Mouse (Mus musculus) ES-CJ7 (cell line): ENCODE measurements around the gene 4930519G04Rik.
"Not testable (repeated sequence)": the region's sequence is repeated elsewhere in the genome, so short reads cannot be mapped to it uniquely, and the experiment has no call there.

ENCODE experiments used
- DNase-seq: peaks from one replicate; pipeline ENCODE4 v3.0.0; 2011; ENCODE audit warnings: low read depth, low spot score

4930519G04Rik gene

DNA sequence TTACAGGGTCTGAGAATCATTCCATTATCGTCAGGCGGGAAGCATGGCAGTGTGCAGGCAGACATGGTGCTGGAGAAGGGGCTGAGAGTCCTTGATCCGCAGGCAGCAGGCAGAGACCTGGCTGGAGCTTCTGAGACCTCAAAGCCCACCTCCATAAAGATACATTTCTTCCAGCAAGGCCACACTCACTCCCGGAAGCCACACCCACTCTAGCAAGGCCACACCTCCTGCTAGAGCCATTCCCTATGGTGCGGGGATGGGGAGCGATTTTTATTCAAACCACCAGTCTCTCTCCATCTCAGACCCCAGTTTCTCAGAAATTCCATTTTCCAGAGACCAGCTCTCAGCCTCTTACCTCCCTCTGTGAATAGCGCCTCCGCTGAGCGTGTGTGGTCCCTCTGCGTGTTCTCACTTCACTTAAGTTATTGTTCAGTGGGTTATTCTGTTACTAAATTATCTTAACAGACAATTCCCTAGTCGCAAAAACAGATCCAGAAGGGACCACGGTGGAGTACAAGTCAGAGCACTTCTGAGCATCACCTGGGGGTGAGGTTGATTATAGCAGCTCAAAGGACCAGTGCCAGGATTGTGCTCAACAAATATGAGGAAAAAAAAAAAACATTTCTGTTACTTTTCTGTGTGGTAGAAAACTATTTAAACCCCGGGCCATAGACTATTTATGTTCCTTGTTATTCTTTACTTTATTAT is 55.3 kb downstream of the 4930519G04Rik start:
- peak; percentile 81 for DNase-seq

DNA sequence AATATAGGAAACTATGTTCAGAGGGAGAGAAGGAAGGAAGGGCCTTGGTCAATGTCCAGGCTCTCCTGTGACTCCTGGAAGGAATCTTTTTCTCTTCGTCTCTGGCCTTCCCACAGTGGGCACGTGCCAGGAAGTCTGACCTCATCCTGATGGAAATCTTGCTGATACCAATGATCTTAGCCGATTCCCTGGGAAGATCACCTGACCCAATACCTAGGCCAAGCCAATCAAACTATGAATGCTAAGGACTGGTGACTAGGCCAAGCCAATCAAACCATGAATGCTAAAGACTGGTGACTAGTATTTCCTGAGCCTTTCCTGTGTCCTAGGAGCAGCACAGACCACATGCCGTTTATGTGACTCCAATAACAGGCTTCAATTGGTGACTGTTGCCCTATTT is 60.2 kb downstream of the 4930519G04Rik start:
- peak; percentile 50 for DNase-seq

DNA sequence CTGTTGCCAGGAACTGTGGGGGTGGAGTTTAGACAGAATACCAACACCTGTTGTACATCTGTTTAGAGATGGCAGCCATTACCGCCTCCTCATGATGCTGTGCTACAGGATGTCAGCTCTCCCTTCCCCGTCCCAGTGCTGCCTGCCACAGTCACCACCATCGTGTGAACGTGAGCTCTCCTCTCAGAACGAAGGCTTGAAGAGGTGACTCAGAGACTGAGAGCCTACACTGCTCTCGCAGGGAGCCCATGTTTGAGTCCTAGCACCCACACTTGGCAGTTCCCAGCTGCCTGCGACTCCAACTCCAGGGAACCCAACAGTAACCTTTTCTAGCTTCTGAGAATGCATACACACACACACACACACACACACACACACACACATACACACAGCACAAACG is 61.4 kb downstream of the 4930519G04Rik start:
- peak; percentile 25 for DNase-seq

DNA sequence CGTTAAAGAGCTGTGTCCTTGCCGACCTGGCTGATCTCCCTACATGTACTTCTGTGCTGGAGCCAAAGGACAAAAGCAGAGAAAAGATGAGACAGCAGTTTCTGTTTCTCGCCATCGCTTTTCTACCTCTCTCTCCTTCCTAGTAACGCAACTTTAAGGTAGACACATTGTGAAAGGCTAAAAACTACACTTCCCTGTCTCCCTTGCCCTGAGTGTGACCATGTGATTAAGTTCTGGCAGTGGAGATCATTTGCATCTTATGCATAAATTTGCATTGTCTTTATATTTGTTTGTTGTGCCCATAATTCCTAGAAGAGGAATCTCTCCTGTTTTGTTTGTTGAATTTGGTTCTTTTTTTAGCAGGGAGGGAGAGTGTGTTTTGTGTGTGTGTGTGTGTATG is 62.4 kb downstream of the 4930519G04Rik start:
- no peak for DNase-seq

DNA sequence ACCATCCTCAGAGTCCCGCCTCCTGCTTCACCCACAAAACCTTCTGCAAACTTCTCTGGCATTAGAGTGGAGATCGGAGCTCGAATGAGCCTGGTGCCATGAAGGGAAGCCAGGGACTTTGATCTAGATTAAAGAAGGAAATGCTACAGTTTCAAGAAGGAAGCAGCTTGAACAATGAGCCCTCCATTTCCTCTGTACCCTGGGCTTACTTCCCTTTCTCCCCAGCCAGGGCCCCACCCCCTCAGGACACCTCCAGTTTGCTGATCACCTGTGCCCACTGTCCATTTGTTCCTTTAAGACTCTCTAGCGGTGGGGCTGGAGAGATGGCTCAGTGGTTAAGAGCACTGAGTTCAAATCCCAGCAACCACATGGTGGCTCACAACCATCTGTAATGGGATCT is 63.3 kb downstream of the 4930519G04Rik start:
- DNase-seq, result no peak

DNA sequence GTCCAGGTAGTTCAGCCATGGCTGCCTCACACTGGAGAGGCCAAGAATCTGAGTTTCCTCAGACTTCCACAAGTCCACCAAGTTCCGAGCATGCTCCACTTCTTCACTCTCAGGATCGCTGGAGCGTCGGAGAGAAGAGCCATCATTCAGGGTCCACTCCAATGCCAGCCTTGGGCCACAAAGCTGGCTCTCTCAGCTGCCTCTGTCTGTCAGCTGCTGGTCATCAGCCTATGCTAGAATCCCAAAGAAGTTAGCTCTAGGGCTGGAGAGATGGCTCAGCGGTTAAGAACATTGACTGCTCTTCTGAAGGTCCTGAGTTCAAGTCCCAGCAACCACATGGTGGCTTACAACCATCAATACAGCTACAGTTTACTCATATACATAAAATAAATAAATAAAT is 63.9 kb downstream of the 4930519G04Rik start:
- DNase-seq, result not testable (repeated sequence)

DNA sequence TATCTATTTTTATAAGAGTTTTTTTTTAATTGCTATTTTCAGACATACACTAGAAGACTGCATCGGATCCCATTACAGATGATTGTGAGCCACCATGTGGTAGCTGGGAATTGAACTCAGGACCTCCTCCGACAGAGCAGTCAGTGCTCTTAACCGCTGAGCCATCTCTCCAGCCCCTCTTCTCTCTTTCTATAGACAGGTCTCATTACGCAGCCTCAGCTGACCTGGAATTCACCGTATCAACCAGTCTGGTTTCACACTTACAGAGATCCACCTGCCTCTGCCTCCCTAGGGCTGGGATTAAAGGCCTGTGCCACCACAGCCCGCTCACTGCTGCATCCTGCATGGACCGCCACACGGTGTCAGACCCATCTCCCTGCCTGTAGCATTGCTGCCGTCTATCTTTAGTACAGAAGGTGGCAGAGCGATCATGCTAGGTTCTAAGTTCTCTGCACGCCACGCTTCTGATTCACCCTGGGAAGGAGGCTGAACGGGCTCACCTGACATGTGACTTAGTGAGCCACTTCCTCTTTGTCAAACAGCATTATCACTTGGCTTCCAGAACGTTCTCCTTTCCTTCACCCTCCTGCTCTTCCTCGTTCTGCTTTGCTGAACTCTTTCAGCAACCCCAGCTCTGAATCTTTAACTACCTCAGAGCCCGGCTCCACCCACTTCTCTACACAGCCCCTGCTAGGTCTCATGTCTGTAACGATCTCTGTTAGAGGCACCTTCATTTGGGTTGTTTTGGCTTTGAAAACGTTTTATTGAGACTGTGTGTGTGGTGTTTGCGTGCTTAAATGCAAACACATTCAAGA is 68.3 kb downstream of the 4930519G04Rik start:
- DNase-seq, result no peak

DNA sequence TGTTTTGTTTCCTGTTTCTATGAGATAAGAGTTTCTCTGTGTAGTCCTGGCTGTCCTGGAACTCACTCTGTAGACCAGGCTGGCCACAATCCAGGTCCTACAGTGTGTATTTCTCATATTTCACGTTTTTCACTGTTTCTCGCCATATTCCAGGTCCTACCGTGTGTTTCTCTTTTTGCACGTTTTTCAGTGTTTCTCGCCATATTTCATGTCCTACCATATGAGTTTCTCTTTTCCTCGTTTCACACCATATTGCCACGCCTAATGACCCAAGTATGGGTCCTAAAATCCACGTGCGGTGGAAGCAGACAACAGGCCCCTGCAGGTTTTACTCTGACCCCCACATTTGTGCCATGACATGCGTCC is 68.9 kb downstream of the 4930519G04Rik start:
- DNase-seq, result no peak

DNA sequence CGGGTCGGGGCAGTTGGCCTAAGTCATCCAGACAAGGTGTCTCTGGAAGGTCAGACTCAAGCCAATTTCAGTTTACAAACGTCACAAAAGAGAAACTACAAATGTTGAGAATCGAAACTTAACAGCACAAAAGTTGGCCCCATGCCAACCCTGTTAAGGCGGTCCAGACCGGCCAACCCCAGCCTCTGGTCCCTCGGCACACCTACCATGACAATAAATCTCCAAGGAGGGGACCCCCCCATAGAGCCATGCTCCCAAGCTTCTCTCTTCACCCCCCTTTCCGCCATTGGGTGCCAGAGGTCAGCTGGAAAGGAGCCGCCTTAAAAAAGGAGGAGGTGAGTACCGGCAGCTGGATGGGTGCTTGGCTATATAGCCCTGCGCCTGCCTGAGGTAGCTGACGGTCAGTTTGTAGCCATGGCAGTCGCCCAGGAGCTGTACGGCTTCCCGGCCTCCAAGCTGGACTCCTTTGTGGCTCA is 69.6 kb downstream of the 4930519G04Rik start, which contains the start of gene Oasl1:
Oasl1 (plus strand) TSS at position 243 of the 476 bp plus-strand sequence.
- no peak for DNase-seq

DNA sequence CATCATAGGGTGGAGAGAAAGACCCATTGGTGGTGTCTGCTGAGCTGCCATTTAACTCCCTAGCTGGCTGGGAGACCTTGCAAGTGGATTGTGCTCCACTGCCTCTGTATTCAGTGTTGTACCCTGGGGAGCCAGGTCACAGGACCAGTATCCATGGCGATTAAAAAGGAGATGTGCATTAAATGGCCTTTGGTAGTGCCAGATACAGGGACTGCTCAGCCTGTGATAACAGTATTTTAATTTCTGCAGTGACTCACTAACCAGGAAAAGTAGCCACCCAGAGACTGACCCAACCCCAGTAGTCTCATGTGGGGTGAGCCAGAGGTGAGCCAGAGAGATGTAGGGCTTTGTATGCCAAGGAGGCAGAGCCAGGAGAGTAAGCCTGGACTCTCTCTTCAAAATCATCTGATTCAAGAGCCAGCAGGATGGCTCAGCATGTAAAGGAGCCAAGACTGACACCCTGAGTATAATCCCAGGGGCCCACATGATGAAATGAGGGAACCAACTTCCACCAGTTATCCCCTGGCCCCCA is 72.8 kb downstream of the 4930519G04Rik start:
- DNase-seq, result no peak

DNA sequence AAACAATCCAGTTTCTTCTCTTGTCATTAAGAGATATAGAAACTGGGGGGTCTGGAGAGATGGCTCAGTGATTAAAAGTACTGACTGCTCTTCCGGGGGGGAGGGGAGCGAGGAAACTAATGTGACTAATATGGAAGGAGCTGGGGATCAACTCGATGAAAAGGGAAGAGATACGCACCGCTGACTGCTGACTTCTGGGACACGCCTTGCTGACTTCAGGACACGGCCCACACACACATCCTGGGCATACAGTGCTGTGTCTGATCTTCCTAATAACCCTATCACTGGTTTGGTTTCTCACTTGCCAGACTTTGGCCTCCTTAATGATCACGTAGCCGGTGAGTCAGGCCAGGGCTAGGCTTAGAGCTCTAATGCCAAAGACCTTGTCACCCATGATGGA is 73.3 kb downstream of the 4930519G04Rik start:
- no peak for DNase-seq

DNA sequence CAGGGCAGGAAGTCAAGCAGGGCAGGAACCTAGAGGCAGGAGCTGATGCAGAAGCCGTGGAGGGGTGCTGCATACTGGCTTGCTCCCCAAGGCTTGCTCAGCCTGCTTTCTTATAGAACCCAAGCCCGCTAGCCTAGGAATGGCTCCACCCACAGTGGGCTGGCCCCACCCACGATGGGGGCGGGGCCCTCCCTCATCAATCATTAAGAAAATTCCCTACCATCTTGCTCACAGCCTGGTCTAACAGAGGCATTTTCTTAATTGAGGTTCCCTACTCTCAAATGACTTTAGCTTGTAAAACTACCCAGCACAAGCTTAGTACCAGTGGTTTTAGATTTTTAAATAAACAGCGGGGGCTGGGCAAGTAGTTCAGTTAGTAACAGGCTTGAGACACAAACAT is 78.2 kb downstream of the 4930519G04Rik start:
- DNase-seq, result peak; percentile 50

DNA sequence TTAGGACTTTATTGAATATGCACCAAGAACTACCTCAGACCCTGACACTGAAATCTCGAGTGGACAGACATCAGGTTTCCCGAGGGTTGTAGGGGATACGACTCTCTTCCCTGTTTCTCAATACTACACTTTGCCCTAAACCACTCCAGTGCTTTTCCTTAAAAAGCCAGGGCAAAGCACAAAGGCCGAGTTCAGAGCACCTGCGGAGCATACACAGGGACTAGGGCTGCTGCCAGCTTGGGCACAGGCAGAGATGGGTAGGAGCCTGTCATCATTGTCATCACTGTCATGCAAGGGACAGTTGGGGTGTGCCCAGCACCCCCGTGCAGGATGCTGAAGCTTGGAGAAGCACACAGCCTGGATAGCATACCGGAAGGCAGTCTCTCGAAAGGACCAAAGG is 79.7 kb downstream of the 4930519G04Rik start:
- DNase-seq, result no peak
